Mouse (Mus musculus): ENCODE results near the gene Fjx1.

Gene Fjx1

GRCm38 (mm10) chr2:102451671-102452549, at the start of gene Fjx1:
Gene Fjx1, minus strand, starts transcription at chr2:102452499.
- in situ Hi-C loops (cut with MboI) = loop anchor here (10.0 kb wide), 1 partner anchor 547 kb away; no protein-coding TSS in a partner anchor

DNA sequence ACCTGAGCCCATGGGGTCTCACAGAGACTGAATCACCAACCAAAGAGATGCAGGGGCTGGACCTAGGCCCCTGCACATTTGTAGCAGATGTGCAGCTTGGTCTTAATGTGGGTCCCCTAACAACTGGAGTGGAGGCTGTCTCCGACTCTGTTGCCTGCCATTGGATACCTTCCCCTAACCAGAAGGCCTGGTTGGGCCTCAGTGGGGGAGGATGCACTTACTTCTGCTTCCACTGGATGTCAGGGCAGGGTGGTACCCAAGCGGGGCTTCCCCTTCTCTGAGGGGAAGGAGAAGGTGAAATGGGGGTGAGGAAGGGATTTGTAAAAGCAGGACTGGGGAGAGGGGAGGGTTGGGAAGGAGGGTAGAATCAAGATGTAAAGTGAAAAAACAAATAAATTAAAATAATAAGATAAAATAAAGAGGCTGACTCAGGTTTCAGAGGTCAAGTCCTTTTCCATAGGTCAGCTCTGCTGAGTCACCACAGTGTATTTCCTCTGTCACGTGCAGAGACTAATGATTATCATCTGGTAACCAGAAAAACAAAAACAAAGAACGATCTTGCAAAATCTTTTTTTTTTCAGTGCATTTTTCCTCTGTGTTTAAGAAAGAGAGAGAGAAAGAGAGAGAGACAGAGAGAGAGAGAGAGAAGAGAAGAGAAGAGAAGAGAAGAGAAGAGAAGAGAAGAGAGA, 47.8 kb upstream of the Fjx1 start:
- in situ Hi-C loops (cut with MboI) = no loop called here

DNA sequence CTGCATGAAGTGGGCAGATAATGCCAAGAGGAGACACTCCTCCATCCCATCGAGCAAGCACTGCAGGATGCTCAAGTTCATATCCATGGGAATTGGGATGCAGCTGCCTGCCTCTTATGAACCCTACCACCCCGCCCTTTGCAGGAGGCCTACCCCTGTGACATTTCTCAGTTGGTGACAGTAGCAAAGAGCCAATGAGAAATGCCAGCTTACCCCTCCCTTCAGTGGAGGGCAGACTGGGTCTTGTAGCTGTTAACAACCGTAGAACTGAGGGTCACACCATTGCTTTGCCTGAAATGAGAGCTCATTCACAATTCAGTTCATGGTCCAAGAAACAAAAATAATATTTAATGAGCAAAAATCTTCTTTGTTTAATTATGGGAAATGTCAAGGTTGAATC, 28.4 kb upstream of the Fjx1 start:
- in situ Hi-C loops (cut with MboI) = no loop called here

GRCm38 (mm10) chr2:102476101-102476500, 23.8 kb upstream of the Fjx1 start:
- in situ Hi-C loops (cut with MboI) = no loop called here

DNA sequence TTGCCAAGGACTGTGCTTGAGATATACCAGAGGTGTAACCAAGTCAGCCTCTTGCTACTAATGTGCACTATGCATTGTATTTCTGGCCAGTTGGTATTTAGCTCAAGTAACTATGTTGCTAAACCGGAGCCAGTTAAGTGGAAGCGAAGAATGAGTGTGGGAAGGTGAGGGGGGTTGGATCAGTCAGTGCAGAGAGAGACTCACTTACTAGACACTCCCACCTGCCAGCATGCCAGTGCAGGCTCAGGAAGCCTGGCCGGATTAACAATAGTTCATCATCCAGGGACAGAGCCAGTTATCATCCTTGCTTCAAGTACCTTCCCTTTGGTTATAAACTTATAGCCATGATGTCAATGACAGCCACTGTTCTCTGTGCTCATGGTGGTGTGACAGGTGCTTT, 16.3 kb upstream of the Fjx1 start:
- in situ Hi-C loops (cut with MboI) = no loop called here

- in situ Hi-C loops (cut with MboI) = no loop called here
These were observed 12.0 kb upstream of the Fjx1 start for GRCm38 (mm10) chr2:102464342-102464732.

DNA sequence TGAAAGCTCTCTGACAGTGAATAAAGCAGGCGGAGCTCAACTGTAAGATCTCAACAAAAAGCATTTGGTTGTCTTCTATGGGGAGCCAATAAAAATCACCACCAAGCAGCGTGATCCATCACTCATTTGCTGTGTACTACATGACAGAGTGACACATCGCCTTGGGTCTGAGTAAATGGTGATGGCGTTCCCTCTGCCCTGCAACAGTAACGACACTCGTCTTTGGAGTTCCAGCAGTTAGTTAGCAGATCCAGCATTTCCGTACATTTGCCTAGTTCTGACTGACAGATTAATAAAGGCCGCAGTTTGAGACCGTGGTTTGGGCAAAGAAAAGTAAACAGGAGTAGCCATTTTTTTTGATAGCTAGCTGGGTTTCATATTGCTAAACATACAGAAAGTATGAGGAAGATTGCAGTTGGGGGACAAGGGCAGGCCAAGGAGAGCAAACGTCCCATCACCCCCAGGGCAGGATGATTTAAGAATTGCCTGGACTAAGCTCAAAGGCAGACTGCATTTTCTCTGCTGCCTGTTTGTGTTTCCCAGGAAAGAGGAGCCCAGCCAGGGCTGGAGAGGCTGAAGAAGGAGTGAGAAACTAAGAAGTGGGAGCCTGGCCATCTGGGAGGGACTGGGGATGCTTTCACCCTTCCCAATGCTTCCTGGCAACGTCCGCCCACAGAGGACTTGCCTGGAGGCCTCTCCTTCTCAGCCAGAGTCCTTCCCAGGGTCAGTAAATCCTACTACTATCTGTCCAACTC, 11.5 kb upstream of the Fjx1 start:
- in situ Hi-C loops (cut with MboI) = no loop called here

GRCm38 (mm10) chr2:102461491-102461890, 9.2 kb upstream of the Fjx1 start:
- in situ Hi-C loops (cut with MboI) = no loop called here

DNA sequence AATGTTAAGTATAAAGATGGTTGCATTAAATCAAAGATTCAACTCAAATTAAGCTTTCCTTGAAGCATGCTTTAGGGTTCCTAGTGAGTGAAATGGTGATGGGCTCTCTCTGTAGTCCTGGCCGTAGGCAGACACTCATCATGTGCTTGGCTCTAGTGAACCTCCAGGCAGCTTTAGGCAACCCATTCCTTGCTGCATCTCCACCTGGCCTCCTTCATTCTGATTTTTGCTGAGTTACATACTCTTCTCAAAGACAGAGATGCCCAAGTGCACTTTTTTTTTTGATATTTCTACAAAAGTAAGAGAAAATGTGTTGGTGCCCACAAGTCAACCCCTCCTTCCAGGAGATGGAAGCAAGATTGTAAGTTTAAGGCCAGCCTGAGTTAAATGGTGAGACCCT, 2.8 kb upstream of the Fjx1 start:
- in situ Hi-C loops (cut with MboI) = loop anchor here (10.0 kb wide), 1 partner anchor 550 kb away; no protein-coding TSS in a partner anchor

DNA sequence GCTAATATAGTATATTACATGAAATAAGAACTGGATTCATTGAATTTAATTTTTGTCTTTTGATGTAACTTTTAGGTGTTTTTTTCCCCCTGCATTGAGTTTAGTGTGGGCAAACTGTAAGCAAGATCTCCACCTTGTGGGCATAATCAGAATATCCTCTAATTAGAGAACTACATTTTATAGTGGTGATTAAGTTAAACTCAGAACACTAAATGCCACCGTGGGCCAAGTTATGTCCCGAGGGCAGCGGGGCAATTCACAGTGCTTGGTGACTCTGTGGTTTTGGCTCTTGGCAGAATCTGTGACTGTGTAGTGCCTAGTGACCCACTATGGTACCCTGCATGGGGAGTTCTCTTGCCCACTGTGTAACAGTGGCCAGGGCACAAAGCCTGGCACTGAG, 1.1 kb upstream of the Fjx1 start:
- in situ Hi-C loops (cut with MboI) = loop anchor here (10.0 kb wide), 1 partner anchor 549 kb away; no protein-coding TSS in a partner anchor

- in situ Hi-C loops (cut with MboI) = loop anchor here (10.0 kb wide), 1 partner anchor 546 kb away; no protein-coding TSS in a partner anchor
These were observed 1.3 kb downstream of the Fjx1 start for GRCm38 (mm10) chr2:102450761-102451670.

DNA sequence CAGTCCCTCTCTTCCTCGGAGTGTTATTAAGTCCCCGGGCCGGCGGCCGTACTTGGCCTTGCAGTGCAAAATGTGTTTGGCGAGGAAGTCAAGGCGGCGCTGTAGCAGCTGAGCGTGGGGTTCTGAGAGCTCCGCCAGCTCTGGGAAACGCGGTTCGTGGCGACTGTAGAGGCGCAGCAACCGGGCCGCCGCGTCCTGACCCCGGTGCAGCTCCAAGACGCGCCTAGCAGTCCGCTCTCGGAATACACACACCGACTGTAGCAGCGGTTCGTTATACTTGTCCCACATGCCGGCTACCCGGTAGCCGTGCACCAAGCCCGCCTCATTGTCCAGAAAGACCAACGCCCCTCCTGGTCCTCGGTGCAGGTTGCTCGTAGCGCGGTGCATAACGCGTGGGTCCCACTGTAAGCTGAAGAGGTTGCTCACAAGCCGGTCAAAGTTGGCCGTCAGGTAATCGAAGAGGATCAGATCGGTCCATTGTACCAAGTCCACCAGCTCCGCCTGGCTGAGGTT, 2.0 kb downstream of the Fjx1 start:
- in situ Hi-C loops (cut with MboI) = loop anchor here (10.0 kb wide), 1 partner anchor 546 kb away; no protein-coding TSS in a partner anchor

DNA sequence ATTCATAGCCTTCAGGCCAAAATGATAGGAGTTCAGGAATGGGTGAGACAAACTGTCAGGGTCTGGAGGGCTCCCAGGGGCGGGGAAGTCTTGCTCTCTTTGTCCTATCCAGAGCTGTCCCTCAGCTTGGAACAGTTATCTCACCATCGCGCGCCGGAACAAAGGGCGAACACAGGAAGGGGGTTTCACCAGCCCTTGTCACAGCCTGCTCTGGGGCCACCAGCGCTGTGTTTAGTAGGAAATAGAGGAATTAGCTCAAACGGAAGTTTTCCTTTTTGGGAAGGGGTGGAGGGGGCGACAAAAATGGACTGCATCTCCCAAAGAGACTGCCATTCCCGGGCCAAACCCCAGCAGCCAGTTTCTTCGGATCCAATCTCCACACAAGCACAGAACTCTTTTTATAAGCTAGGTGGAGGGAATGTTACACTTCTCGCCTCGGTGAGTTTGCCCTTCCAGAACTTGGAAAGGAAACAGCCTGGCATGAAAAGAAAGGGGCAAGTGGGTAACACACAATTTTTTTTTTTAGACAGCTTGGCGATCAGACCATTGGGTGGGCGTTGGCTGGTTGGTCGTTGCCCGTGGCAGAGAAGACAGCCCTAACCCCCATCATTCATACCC, 2.6 kb downstream of the Fjx1 start:
- in situ Hi-C loops (cut with MboI) = loop anchor here (10.0 kb wide), 1 partner anchor 545 kb away; no protein-coding TSS in a partner anchor

DNA sequence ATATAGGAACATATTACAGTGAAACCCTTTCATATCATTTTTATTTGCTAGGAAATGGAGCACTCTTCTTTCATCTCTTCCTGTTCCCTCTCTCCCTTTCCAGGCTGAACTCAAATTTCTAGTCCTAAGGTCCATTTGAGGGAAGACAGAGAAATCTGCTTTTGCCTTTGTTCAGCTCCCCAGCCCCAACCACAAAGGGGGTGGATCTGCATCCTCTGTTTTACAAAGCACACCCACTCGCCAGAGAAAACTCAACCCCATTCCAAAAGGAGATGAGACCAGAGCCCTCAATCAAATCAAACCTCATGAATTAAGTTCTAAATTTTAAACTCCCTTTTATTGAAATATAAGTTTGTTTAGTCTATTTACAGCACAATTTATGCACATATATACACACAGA, 3.2 kb downstream of the Fjx1 start:
- in situ Hi-C loops (cut with MboI) = no loop called here

GRCm38 (mm10) chr2:102447831-102448230, 4.5 kb downstream of the Fjx1 start:
- in situ Hi-C loops (cut with MboI) = no loop called here

GRCm38 (mm10) chr2:102446851-102447250, 5.4 kb downstream of the Fjx1 start:
- in situ Hi-C loops (cut with MboI) = no loop called here

DNA sequence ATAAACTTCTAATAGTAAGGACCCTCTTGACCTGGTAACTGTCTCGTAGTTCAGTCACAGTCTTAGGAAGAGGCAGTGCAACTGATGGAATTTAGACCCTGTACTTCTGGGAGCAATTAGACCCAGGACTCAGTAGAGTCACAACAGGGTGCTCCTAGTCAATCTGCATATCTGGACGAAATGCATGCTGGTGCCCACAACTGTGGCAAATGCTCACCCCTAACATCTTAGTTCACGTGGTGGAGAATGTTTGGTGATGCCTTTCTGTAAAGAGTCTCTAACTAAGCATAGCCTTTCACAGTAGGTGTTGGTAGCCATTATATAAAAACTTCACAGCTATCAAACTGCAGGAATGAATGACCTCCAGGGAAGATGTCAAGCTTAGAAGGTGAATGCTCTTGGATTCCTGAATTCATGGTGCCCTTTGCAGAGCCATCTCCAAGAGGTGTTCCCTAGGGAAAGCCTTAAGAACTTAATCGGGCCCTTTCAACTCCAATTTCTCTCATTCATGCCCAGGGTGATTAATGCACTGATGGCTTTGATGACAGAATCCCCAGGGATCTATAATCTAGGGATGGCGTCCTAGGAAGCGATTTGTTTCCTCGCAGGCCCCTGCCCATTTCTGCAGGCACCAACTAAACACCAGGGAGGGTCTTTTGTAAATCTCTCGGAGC, 14.8 kb downstream of the Fjx1 start:
- in situ Hi-C loops (cut with MboI) = no loop called here

DNA sequence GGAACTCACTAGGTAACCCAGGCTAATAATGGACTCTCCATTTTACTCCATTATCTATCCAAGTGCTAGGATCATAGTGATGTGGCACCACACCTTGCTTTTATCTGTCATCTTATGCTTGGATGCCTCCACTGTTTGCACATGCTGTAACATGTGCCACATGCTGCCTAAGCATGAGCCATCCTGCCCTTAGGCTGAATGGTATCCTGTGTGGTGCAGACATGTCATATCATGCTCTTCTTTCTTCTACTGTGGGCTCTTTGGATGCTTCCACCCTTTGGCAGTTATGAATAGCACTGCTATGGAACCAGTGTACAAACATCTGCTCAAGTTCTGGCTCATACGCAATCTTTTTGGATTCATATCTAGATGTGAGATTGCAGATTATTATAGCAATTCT, 18.4 kb downstream of the Fjx1 start:
- in situ Hi-C loops (cut with MboI) = no loop called here

DNA sequence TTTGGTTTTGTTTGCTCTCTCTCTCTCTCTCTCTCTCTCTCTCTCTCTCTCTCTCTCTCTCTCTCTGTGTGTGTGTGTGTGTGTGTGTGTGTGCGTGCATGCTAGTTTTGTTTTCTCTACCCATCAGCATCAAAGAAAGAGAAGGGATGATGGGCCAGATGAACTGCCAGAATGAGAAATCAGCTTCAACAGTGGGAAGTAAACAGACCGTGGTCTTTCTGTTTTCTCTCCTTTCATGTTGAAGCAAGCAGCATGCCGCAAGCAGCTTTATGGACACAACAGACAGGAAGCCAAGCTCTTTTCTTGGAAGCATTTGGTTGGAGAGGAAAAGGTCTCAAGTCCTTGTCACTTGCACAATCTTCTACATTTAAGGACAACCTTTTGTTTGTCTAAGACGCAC, 21.2 kb downstream of the Fjx1 start:
- in situ Hi-C loops (cut with MboI) = no loop called here

DNA sequence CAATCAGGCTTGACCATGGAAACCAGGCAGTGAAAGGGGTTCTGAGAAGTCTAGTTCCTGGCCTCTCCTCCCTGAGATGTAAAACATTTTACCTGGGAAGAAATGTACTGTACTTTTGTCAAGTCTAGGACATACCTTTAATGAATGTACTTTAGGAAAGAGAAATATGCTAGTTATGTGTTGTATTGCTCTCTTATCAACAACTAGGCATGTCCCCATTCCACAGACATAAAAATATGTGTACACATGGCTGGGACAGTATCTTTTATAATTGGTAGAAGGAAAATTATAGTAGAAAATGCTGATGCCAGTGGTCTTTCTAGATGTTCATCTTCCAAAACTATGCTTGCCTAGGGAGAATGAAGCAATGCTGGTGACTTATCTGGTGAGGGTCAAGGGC, 24.3 kb downstream of the Fjx1 start:
- in situ Hi-C loops (cut with MboI) = no loop called here

Measured in mature B cell (primary cell).